Mouse (Mus musculus): ENCODE results near the gene Dtx3. TPM values are rescaled to one million over a fixed set of nuclear protein-coding genes. Genes with fewer than 3 reads are reported as not detected.

Gene Dtx3
- polyA plus RNA-seq, 1 experiment: 157 TPM

- no peak for DNase-seq
- H3K4me3 ChIP-seq (replicated peaks; ENCODE audit: extremely low read depth, low read depth, low read length): no peak overlapping the region
- H3K4me1 ChIP-seq (ENCODE audit: control insufficient read depth, insufficient read depth, low read length): peaks cover 4% of the 10 kb centered on the region; the same call in 1 of the 2 replicates
- no peak for TF ChIP-seq CTCF (IDR thresholded peaks at IDR 0.05; ENCODE audit: insufficient read depth, low read length)
- TF ChIP-seq POLR2A (IDR thresholded peaks at IDR 0.05; ENCODE audit: borderline replicate concordance, extremely low read depth, low read depth, low read length): no peak
- 87% methylated on average over 13 of the region's 13 CpGs for WGBS
Measured at GRCm38 (mm10) chr10:127209928-127210570, 14.5 kb upstream of the Dtx3 start.

DNA sequence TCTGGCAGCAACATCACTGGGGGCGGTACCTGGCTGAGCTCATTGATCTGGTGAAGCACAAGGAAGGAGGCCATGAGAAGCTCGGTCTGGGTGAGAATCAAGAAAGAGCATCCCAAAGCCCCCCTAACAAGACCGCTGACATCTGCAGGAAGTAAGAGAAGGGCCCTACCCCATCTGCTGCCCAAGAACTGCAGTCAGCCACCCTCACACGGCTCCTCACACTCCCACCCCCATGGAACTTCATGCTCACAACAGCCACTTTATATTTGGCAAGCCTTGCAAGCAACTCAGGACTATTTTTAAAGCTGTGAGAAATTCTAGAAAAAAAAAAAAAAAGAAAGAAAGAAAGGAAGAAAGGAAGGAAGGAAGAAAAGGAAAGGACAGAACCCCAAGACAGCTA lies 13.4 kb upstream of the Dtx3 start:
- WGBS: 59% methylated on average over 4 of the region's 4 CpGs
- Histone ChIP-seq H3K4me3 (replicated peaks; ENCODE audit: extremely low read depth, low read depth, low read length) (no peak overlapping the region), H3K4me1 (ENCODE audit: control insufficient read depth, insufficient read depth, low read length) (peaks cover 4% of the 10 kb centered on the region; the same call in 1 of the 2 replicates)
- no peak for TF ChIP-seq CTCF (IDR thresholded peaks at IDR 0.05; ENCODE audit: insufficient read depth, low read length)
- TF ChIP-seq POLR2A (IDR thresholded peaks at IDR 0.05; ENCODE audit: borderline replicate concordance, extremely low read depth, low read depth, low read length): no peak
- DNase-seq: no peak

- TF ChIP-seq CTCF (IDR thresholded peaks at IDR 0.05; ENCODE audit: insufficient read depth, low read length) (no peak), POLR2A (IDR thresholded peaks at IDR 0.05; ENCODE audit: borderline replicate concordance, extremely low read depth, low read depth, low read length) (no peak)
- DNase-seq: no peak
- Histone ChIP-seq H3K4me3 (replicated peaks; ENCODE audit: extremely low read depth, low read depth, low read length) (no peak overlapping the region), H3K4me1 (ENCODE audit: control insufficient read depth, insufficient read depth, low read length) (peaks cover 2% of the 10 kb centered on the region; the same call in 1 of the 2 replicates)
- WGBS: 61% methylated on average over 10 of the region's 10 CpGs
Measured at GRCm38 (mm10) chr10:127205373-127205772, 9.8 kb upstream of the Dtx3 start.

- Histone ChIP-seq H3K4me1 (ENCODE audit: control insufficient read depth, insufficient read depth, low read length) (no peaks in the 10 kb centered on the region), H3K4me3 (replicated peaks; ENCODE audit: extremely low read depth, low read depth, low read length) (no peak overlapping the region)
- no peak for TF ChIP-seq POLR2A (IDR thresholded peaks at IDR 0.05; ENCODE audit: borderline replicate concordance, extremely low read depth, low read depth, low read length)
- TF ChIP-seq CTCF (IDR thresholded peaks at IDR 0.05; ENCODE audit: insufficient read depth, low read length): no peak
- 59% methylated on average over 5 of the region's 5 CpGs for WGBS
- DNase-seq: no peak
Measured at GRCm38 (mm10) chr10:127204589-127204988, 9.1 kb upstream of the Dtx3 start.

DNA sequence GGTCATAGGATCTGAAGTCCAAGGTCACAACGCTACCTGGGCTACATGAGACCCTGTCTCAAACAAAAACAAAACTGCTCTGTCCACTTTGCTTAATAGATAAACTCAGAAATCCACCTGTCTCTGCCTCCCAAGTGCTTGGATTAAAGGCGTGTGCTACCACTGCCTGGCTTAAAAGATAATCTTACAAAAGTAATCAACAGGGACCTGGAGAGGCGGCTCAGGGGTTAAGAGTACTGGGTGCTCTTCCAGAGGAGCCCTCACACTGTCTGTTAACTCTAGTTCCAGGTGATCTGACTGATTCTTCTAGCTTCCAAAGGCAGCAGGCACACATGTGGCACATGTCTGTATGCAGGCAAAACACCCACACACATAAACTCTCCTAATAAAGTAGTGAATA lies 7.6 kb upstream of the Dtx3 start:
- TF ChIP-seq POLR2A (IDR thresholded peaks at IDR 0.05; ENCODE audit: borderline replicate concordance, extremely low read depth, low read depth, low read length) (no peak), CTCF (IDR thresholded peaks at IDR 0.05; ENCODE audit: insufficient read depth, low read length) (no peak)
- H3K4me3 ChIP-seq (replicated peaks; ENCODE audit: extremely low read depth, low read depth, low read length): no peak overlapping the region
- DNase-seq: no peak
- 92% methylated on average over 3 of the region's 3 CpGs for WGBS
- H3K4me1 ChIP-seq (ENCODE audit: control insufficient read depth, insufficient read depth, low read length): no peaks in the 10 kb centered on the region

- H3K4me1 ChIP-seq (ENCODE audit: control insufficient read depth, insufficient read depth, low read length): peaks cover 3% of the 10 kb centered on the region; the same call in 1 of the 2 replicates
- no peak for DNase-seq
- 83% methylated on average over 8 of the region's 8 CpGs for WGBS
- no peak for TF ChIP-seq CTCF (IDR thresholded peaks at IDR 0.05; ENCODE audit: insufficient read depth, low read length)
- no peak for TF ChIP-seq POLR2A (IDR thresholded peaks at IDR 0.05; ENCODE audit: borderline replicate concordance, extremely low read depth, low read depth, low read length)
- no peak overlapping the region for H3K4me3 ChIP-seq (replicated peaks; ENCODE audit: extremely low read depth, low read depth, low read length)
Measured at GRCm38 (mm10) chr10:127200279-127200678, 4.8 kb upstream of the Dtx3 start.

GRCm38 (mm10) chr10:127199474-127199873 lies 3.9 kb upstream of the Dtx3 start:
- peaks cover 6% of the 10 kb centered on the region for H3K4me1 ChIP-seq (ENCODE audit: control insufficient read depth, insufficient read depth, low read length)
- TF ChIP-seq POLR2A (IDR thresholded peaks at IDR 0.05; ENCODE audit: borderline replicate concordance, extremely low read depth, low read depth, low read length) (no peak), CTCF (IDR thresholded peaks at IDR 0.05; ENCODE audit: insufficient read depth, low read length) (no peak)
- WGBS: 89% methylated on average over 11 of the region's 11 CpGs
- no peak overlapping the region for H3K4me3 ChIP-seq (replicated peaks; ENCODE audit: extremely low read depth, low read depth, low read length)
- no peak for DNase-seq

DNA sequence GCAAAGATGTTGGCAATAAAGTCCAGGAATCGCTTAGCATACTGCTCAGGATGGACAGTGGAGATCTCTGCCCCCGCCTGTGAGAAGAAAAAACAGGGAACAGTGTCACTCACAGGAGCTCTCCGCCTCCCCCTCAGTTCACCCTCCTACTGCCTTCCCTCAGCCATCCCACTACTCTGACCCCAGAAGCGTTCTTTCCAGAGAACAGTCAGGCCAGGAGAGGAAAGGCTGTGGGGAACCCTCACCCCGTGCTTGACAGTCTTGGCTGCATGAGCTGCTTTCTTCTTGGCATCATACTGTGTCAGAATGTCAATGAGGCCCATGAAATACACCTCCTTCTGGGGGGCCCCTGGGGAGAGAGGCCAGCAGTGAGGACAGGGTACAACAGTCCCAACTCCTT lies 3.5 kb upstream of the Dtx3 start:
- WGBS: 66% methylated on average over 5 of the region's 5 CpGs
- DNase-seq: no peak
- Histone ChIP-seq H3K4me3 (replicated peaks; ENCODE audit: extremely low read depth, low read depth, low read length) (no peak overlapping the region), H3K4me1 (ENCODE audit: control insufficient read depth, insufficient read depth, low read length) (peaks cover 6% of the 10 kb centered on the region)
- TF ChIP-seq CTCF (IDR thresholded peaks at IDR 0.05; ENCODE audit: insufficient read depth, low read length): no peak
- no peak for TF ChIP-seq POLR2A (IDR thresholded peaks at IDR 0.05; ENCODE audit: borderline replicate concordance, extremely low read depth, low read depth, low read length)

DNA sequence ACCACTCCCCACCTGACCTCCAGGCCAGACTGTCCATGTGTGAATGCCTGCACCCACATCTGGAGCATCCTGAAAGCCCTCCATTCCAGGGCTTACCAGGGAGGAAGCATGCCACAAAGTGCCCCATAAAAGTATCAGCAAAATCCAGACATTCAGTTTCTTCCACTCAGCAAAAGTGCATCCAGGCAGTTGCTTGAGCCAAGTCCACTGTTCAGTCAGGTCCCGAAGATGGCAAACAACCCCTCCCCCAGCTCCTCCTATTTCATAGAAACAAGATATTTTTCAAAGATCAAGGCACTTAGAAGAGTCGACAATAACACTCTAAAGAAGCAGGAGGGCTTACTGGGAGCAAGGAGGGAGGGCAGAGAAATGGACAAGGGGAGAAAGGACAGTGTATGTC lies 3.0 kb upstream of the Dtx3 start:
- DNase-seq: no peak
- no peak for TF ChIP-seq CTCF (IDR thresholded peaks at IDR 0.05; ENCODE audit: insufficient read depth, low read length)
- no peak overlapping the region for H3K4me3 ChIP-seq (replicated peaks; ENCODE audit: extremely low read depth, low read depth, low read length)
- peaks cover 6% of the 10 kb centered on the region for H3K4me1 ChIP-seq (ENCODE audit: control insufficient read depth, insufficient read depth, low read length)
- 39% methylated on average over 2 of the region's 2 CpGs for WGBS

DNA sequence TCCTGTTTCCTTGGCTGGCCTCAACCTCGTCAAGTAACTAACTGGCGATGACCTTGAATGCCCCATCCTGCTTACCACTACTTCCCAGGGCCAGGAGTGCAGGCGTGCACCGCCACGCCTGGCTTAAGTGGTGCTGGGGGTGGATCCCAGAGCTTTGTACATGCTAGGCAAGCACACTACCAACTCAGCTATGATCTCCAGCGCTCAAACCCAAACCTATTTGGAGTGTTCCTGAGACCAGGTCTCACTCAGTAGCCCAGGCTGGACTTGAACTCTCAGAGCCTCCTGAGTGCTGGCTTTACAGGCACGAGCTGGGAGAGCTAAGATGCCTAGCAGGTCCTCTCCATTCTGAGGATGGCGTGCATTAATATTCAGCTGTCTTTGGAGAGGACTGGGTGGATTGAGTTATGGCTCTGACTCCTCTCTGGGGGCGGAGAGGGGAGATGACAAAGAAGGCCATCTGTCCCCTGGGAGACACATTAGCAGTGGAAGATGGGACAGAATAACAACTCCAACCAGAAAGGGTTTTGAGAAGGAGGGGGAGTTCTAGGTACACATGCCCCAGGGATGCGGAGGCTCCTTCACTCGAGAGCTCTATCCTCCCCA lies 2.1 kb upstream of the Dtx3 start:
- 75% methylated on average over 11 of the region's 11 CpGs for WGBS

More for the DNA sequence above, 2.1 kb upstream of the Dtx3 start:
- H3K4me3 ChIP-seq (replicated peaks; ENCODE audit: extremely low read depth, low read depth, low read length): no peak overlapping the region
- no peak for TF ChIP-seq CTCF (IDR thresholded peaks at IDR 0.05; ENCODE audit: insufficient read depth, low read length)
- TF ChIP-seq POLR2A (IDR thresholded peaks at IDR 0.05; ENCODE audit: borderline replicate concordance, extremely low read depth, low read depth, low read length): 0 out of 2 replicates have a peak, but pooled peaks have one; percentile 2
- peaks cover 6% of the 10 kb centered on the region for H3K4me1 ChIP-seq (ENCODE audit: control insufficient read depth, insufficient read depth, low read length)
- no peak for DNase-seq

Measured in lung, adult 2 months (tissue).